Mouse (Mus musculus): ENCODE measurements around the gene Areg. TPM values are rescaled to one million over a fixed set of nuclear protein-coding genes. Genes with fewer than 3 reads are reported as not detected.

Areg gene
- polyA plus RNA-seq, 1 experiment from 2014 or later: 2.9 TPM

Other genes with a start within 250 kb of the Areg start
- 0.42 and 1.1 TPM in 2 replicates for gene Cxcl1, start 248.4 kb upstream of the Areg start, polyA plus RNA-seq (2014; fragmentation: Nextera tagmentation; extraction: Ambion mirVana)
- gene Cxcl2, start 235.7 kb upstream of the Areg start, polyA plus RNA-seq (2014; fragmentation: Nextera tagmentation; extraction: Ambion mirVana): not detected in 2 replicates
- gene Mthfd2l, start 208.5 kb upstream of the Areg start, polyA plus RNA-seq (2014; fragmentation: Nextera tagmentation; extraction: Ambion mirVana): 46.8 and 49.7 TPM in 2 replicates
- gene Epgn, start 112.1 kb upstream of the Areg start, polyA plus RNA-seq (2014; fragmentation: Nextera tagmentation; extraction: Ambion mirVana): 0.09 TPM in 1 of 2 replicates, not detected in the other
- 0.94 and 1.1 TPM in 2 replicates for gene Ereg, start 65.0 kb upstream of the Areg start, polyA plus RNA-seq (2014; fragmentation: Nextera tagmentation; extraction: Ambion mirVana)